Mouse (Mus musculus): ENCODE data around the gene Ccrl2. TPM values are rescaled to one million over a fixed set of nuclear protein-coding genes. Genes with fewer than 3 reads are reported as not detected.

Ccrl2 gene
- polyA plus RNA-seq (2017; shearing (Covaris generic)): 20.9 TPM

GRCm38 (mm10) chr9:111056798-111057543 lies at the start of gene Ccrl2:
TSS of gene Ccrl2 (minus strand) at chr9:111057519.

GRCm38 (mm10) chr9:111019022-111019421 lies 38.3 kb downstream of the Ccrl2 start, which contains the start of gene Ltf:
TSS of gene Ltf (plus strand) at chr9:111019271.

Other genes starting within 250 kb of the Ccrl2 start
- gene Prss44, start 243.5 kb downstream of the Ccrl2 start, polyA plus RNA-seq (2017; shearing (Covaris generic)): not detected
- not detected for gene Prss43, start 230.8 kb downstream of the Ccrl2 start, polyA plus RNA-seq (2017; shearing (Covaris generic))
- not detected for gene Prss45, start 222.9 kb downstream of the Ccrl2 start, polyA plus RNA-seq (2017; shearing (Covaris generic))
- not detected for gene Prss46, start 213.0 kb downstream of the Ccrl2 start, polyA plus RNA-seq (2017; shearing (Covaris generic))
- gene Prss50, start 199.6 kb downstream of the Ccrl2 start, polyA plus RNA-seq (2017; shearing (Covaris generic)): 0.32 TPM
- gene Als2cl, start 177.6 kb downstream of the Ccrl2 start, polyA plus RNA-seq (2017; shearing (Covaris generic)): 39.7 TPM
- gene Tmie, start 177.4 kb downstream of the Ccrl2 start, polyA plus RNA-seq (2017; shearing (Covaris generic)): 2.4 TPM
- gene Fam240a, start 140.7 kb downstream of the Ccrl2 start, polyA plus RNA-seq (2017; shearing (Covaris generic)): not detected
- gene Tdgf1, start 111.4 kb downstream of the Ccrl2 start, polyA plus RNA-seq (2017; shearing (Covaris generic)): 2.8 TPM
- 0.15 TPM for gene Lrrc2, start 106.0 kb downstream of the Ccrl2 start, polyA plus RNA-seq (2017; shearing (Covaris generic))
- gene Rtp3, start 66.9 kb downstream of the Ccrl2 start, polyA plus RNA-seq (2017; shearing (Covaris generic)): not detected
- not detected for gene Ltf, start 38.2 kb downstream of the Ccrl2 start, polyA plus RNA-seq (2017; shearing (Covaris generic))
- gene Lrrfip2, start 60.1 kb upstream of the Ccrl2 start, polyA plus RNA-seq (2017; shearing (Covaris generic)): 8.3 TPM
- 45.7 TPM for gene Mlh1, start 214.3 kb upstream of the Ccrl2 start, polyA plus RNA-seq (2017; shearing (Covaris generic))
- gene Epm2aip1, start 214.4 kb upstream of the Ccrl2 start, polyA plus RNA-seq (2017; shearing (Covaris generic)): 25.7 TPM